Mouse (Mus musculus) liver, embryonic 11.5 days (tissue): ENCODE measurements around the gene Adgrg1. TPM values are rescaled to one million over a fixed set of nuclear protein-coding genes. Genes with fewer than 3 reads are reported as not detected.

Experiments
- ATAC-seq: fragments of 200-750 bp; cut with Nextera tagmentation; replicated peaks from 2 replicates; pipeline ENCODE4 v1.8.0; 2017; ENCODE audit warnings: moderate number of reproducible peaks, mild to moderate bottlenecking, moderate TSS enrichment, moderate library complexity; ENCODE audit not compliant: low FRiP score
- DNase-seq: peaks from one replicate; pipeline ENCODE4 v3.0.0-alpha.2; 2017; ENCODE audit warnings: low spot score
- H3K27ac ChIP-seq: fragments of 300-500 bp; sonication (generic); 2 replicates; pipeline ENCODE4 v1.5.1; 2014; ENCODE audit warnings: mild to moderate bottlenecking, low read depth, low read length, control low read depth
- H3K27me3 ChIP-seq: fragments of 300-500 bp; sonication (generic); replicated peaks from 2 replicates; pipeline ENCODE4 v1.6.1; 2014; ENCODE audit warnings: low read length, mixed read lengths; ENCODE audit not compliant: control insufficient read depth, insufficient read depth
- H3K36me3 ChIP-seq: fragments of 300-500 bp; sonication (generic); 2 replicates; pipeline ENCODE4 v1.6.1; 2014; ENCODE audit warnings: mild to moderate bottlenecking, low read length, moderate library complexity, mixed read lengths; ENCODE audit not compliant: control insufficient read depth, insufficient read depth
- H3K4me1 ChIP-seq: fragments of 300-500 bp; sonication (generic); replicated peaks from 2 replicates; pipeline ENCODE4 v1.6.1; 2014; ENCODE audit warnings: low read length, mixed read lengths; ENCODE audit not compliant: control insufficient read depth, insufficient read depth
- H3K4me2 ChIP-seq: fragments of 300-500 bp; sonication (generic); 2 replicates; pipeline ENCODE4 v1.6.1; 2014; ENCODE audit warnings: mild to moderate bottlenecking, control low read depth, moderate library complexity
- H3K4me3 ChIP-seq: fragments of 300-500 bp; sonication (generic); 2 replicates; pipeline ENCODE4 v1.5.1; 2014; ENCODE audit warnings: low read depth, low read length, control low read depth
- H3K9ac ChIP-seq: fragments of 300-500 bp; sonication (generic); 2 replicates; pipeline ENCODE4 v1.6.1; 2014; ENCODE audit warnings: low read depth, low read length, control low read depth
- H3K9me3 ChIP-seq: fragments of 300-500 bp; sonication (generic); 2 replicates; pipeline ENCODE4 v1.6.1; 2016; ENCODE audit warnings: low read length, inconsistent platforms, mixed read lengths; ENCODE audit not compliant: control insufficient read depth
- WGBS: fragments of 180-500 bp; shearing (Covaris S2); extraction: QIAGEN DNeasy Blood & Tissue Kit; methylation state at CpG from one replicate; pipeline ENCODE4 v1.1.7; 2014; 5-methylcytosine and 5-hydroxymethylcytosine counted together
- polyA plus RNA-seq: library from polyadenylated mRNA; unstranded; fragments of >200 nt; fragmentation: Nextera tagmentation; extraction: Ambion mirVana; gene quantifications from 2 replicates; pipeline ENCODE4 v1.2.1, GENCODE M21; 2014

The Adgrg1 gene
- 125 and 137 TPM in 2 replicates for polyA plus RNA-seq

DNA sequence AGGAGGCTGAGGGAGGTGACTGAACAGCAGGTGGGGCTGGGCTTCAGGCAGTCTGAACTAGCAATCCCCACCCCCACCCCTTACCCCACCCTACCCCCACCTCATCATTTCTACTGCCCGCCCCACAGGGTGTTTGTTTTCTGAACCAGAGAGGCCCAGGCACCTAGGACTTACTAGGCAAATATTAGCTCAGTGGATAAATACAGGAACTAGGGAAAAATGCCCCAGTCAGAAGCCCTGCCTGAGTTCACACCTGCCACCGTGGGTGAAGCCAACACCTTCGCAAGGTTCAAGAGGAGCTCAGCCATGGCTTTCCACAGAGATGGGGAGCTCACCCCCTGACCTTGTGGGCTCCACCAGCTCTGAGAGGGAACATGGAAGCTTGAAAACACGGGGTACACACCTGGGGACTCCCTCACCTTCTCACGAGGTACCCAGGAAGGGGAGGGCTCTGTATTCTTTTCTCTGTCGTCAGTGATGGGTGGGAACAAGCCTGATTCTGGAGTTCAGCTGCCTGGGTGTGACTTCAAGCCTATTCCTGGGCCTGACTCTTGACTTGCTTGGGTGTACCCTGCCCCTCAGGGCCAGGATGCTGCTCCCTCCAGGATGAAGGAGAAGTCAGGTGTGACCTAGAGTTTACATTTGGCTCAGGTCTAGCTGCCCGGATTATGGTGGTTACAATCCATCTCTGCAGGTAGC, at the start of gene Adgrg1:
Gene Adgrg1, plus strand, starts transcription at position 285 of the 699 bp plus-strand sequence.
- Histone ChIP-seq H3K4me2 (peak within 1 kb of the TSS; percentile 26; the same call in 1 of the 2 replicates), H3K27me3 (peaks cover 3% of the 10 kb centered on the region; the same call in 1 of the 2 replicates), H3K36me3 (no peaks in the 10 kb centered on the region), H3K4me3 (no peak within 1 kb of the TSS), H3K9ac (no peak within 1 kb of the TSS), H3K27ac (peak within 1 kb of the TSS; percentile 2; the same call in 1 of the 2 replicates), H3K4me1 (peaks cover 52% of the 10 kb centered on the region), H3K9me3 (no peaks in the 10 kb centered on the region)
- DNase-seq (no peak), ATAC-seq (peak; percentile 37)
- 47% methylated on average over 7 of the region's 7 CpGs for WGBS

DNA sequence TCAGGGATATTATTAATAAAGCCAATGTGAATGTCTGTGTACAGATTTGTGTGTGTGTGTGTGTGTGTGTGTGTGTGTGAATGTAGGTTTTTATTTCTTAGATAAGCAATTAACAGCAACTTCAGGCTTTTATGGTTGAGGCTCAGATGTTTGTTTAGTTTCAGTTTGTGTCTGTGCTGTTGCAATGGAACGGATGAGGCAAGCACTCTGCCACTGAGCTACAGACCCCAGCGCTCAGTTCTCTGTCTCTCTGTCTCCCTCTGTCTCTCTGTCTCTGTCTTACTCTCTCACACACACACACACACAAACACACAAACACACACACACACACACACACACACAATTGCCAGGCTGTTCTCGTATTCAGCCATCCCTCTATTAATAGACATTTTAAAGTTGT, 46.3 kb upstream of the Adgrg1 start:
- H3K36me3 ChIP-seq: no peaks in the 10 kb centered on the region
- H3K27me3 ChIP-seq: no peaks in the 10 kb centered on the region
- H3K4me3 ChIP-seq: no peak overlapping the region
- no peaks in the 10 kb centered on the region for H3K9me3 ChIP-seq
- WGBS: 75% methylated on average over 3 of the region's 3 CpGs
- ATAC-seq (no peak), DNase-seq (no peak)
- H3K27ac ChIP-seq: no peak overlapping the region
- peaks cover 7% of the 10 kb centered on the region for H3K4me1 ChIP-seq
- H3K4me2 ChIP-seq: no peak overlapping the region
- H3K9ac ChIP-seq: no peak overlapping the region

DNA sequence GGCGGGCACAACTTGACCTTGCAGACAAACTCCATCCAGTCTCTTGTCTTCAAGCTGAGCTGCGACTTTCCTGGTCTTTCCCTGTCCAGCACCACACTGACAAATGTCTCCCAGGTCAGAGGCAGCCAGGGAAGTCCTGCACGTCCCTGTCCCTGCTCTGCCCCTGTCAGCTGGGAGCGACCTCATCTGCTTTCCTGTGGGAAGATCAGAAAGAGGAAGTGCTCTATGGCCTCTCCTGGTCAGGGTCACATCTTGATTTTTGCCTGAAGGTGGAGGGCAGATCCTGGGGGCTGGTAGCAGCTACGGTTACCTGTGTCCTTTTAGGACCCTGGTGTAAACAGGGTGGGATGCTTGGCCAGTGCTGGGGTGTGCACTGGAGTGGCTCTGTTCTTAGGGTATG, 40.6 kb upstream of the Adgrg1 start:
- Histone ChIP-seq H3K9me3 (no peaks in the 10 kb centered on the region), H3K27me3 (peaks cover 3% of the 10 kb centered on the region; the same call in 1 of the 2 replicates), H3K9ac (no peak overlapping the region), H3K4me2 (no peak overlapping the region), H3K4me1 (no peaks in the 10 kb centered on the region), H3K4me3 (no peak overlapping the region), H3K36me3 (no peaks in the 10 kb centered on the region), H3K27ac (no peak overlapping the region)
- 41% methylated on average over 5 of the region's 5 CpGs for WGBS
- no peak for DNase-seq
- ATAC-seq: no peak

DNA sequence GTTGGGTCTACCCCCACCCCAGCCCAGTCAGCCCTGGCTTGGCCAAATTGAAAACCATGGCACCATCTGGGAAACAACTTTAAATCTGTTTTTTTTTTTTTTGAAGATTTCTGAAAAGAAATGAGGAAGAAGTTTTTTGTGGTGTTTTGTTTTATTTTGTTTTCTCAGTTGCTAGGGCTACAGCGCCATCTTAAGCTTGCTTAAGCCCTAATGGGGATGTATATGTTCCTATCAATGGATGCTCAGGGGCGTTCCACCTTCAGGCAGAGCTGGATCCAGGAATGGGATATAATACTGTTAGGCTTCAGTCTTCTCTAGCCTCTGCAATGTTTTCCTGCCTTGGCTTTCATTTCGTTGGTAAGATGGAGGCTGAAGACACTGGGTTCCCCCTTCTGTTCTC, 39.4 kb upstream of the Adgrg1 start:
- WGBS: 63% methylated on average over 3 of the region's 3 CpGs
- Histone ChIP-seq H3K4me2 (no peak overlapping the region), H3K9ac (no peak overlapping the region), H3K9me3 (no peaks in the 10 kb centered on the region), H3K27ac (no peak overlapping the region), H3K4me3 (no peak overlapping the region), H3K36me3 (no peaks in the 10 kb centered on the region), H3K27me3 (peaks cover 3% of the 10 kb centered on the region; the same call in 1 of the 2 replicates), H3K4me1 (no peaks in the 10 kb centered on the region)
- no peak for ATAC-seq
- DNase-seq: no peak

DNA sequence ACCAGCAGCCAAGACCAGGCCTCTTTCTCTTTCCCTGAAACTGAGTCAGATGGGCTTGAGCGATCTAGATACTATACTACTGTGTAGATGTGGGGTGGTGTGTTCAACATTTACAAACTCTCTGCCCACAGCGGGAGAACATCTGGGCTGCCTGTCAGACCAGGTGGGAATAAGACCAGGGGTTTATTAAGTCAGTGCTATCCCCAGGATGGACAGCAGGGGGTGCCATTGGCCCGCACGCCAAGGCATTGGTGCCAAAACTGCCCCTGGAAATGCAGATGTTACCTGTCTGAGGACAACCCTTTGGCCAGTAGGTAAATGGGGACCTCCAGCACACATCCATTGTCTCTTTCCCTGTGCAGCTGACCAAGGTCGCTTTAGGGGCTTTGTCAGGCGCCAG, 32.0 kb upstream of the Adgrg1 start:
- WGBS: 15% methylated on average over 6 of the region's 6 CpGs
- Histone ChIP-seq H3K9ac (no peak overlapping the region), H3K4me3 (no peak overlapping the region), H3K27me3 (peaks cover 11% of the 10 kb centered on the region; the same call in 1 of the 2 replicates), H3K36me3 (no peaks in the 10 kb centered on the region), H3K4me1 (no peaks in the 10 kb centered on the region), H3K27ac (no peak overlapping the region), H3K4me2 (no peak overlapping the region), H3K9me3 (no peaks in the 10 kb centered on the region)
- DNase-seq: peak; percentile 78
- no peak for ATAC-seq

DNA sequence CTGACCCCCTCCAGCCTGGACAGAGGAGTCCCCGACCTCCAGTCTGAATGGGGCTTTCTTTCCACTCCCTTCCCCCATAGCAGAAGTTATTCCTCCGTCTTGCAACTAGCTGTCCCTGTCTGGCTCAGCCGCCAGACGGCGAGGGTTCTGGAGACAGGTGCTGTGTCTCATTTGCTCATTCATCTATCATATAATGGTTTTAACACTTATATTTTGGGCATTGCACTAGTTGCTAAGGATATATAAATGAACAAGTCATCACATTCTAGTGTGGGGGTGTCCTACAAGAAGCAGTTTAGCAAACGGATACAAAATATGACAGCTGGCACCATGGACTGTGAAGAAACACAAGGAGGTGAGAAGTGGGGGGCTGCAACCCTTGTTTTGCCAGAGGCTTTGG, 29.4 kb upstream of the Adgrg1 start:
- no peaks in the 10 kb centered on the region for H3K4me1 ChIP-seq
- no peak for DNase-seq
- no peak overlapping the region for H3K27ac ChIP-seq
- H3K4me3 ChIP-seq: no peak overlapping the region
- H3K4me2 ChIP-seq: no peak overlapping the region
- no peaks in the 10 kb centered on the region for H3K36me3 ChIP-seq
- no peaks in the 10 kb centered on the region for H3K9me3 ChIP-seq
- ATAC-seq: no peak
- 60% methylated on average over 6 of the region's 6 CpGs for WGBS
- no peak overlapping the region for H3K9ac ChIP-seq
- H3K27me3 ChIP-seq: peaks cover 9% of the 10 kb centered on the region; the same call in 1 of the 2 replicates

DNA sequence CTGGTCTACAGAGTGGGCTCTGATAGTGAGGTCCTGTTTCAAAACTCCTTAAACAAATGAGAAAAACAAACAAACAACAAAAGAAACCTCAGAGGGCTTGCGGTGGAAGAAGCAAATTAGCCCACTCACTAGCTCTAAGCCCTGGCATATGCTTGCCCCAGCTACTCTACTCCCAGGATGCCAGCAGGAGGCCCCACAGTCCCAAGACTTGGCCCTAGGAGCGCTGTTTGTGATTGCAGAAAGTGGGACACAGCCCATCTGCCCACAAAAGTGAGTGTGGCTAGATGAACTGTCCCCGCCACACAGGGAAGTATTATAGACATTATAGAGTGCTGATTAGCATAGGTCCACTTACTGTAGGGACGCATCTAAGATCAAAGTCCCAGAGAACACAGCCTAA, 26.1 kb upstream of the Adgrg1 start:
- no peak overlapping the region for H3K4me2 ChIP-seq
- no peaks in the 10 kb centered on the region for H3K27me3 ChIP-seq
- 80% methylated on average over 4 of the region's 4 CpGs for WGBS
- H3K9ac ChIP-seq: no peak overlapping the region
- no peak overlapping the region for H3K4me3 ChIP-seq
- no peaks in the 10 kb centered on the region for H3K4me1 ChIP-seq
- no peak overlapping the region for H3K27ac ChIP-seq
- no peaks in the 10 kb centered on the region for H3K9me3 ChIP-seq
- H3K36me3 ChIP-seq: no peaks in the 10 kb centered on the region
- DNase-seq (no peak), ATAC-seq (no peak)

DNA sequence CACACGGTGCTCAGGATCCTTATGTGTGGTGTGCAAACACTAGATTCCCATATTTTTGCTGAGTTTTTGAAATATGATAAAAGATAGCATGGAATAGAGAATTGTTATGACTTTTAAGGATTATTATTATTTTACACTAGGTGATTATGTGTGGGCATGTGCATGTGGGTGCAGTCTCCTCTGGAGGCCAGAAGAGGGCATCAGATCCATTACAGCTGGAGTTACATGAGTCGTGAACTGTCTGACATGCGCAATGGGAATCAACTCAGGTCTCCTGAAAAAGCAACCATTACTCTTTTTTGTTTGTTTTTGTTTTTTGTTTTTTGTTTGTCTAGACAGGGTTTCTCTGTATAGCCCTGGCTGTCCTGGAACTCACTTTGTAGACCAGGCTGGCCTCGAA, 25.5 kb upstream of the Adgrg1 start:
- Histone ChIP-seq H3K4me2 (no peak overlapping the region), H3K27ac (no peak overlapping the region), H3K27me3 (no peaks in the 10 kb centered on the region), H3K9ac (no peak overlapping the region), H3K4me3 (no peak overlapping the region), H3K36me3 (no peaks in the 10 kb centered on the region), H3K9me3 (no peaks in the 10 kb centered on the region), H3K4me1 (peaks cover 4% of the 10 kb centered on the region)
- DNase-seq (no peak), ATAC-seq (no peak)
- WGBS: 84% methylated on average over 4 of the region's 4 CpGs

DNA sequence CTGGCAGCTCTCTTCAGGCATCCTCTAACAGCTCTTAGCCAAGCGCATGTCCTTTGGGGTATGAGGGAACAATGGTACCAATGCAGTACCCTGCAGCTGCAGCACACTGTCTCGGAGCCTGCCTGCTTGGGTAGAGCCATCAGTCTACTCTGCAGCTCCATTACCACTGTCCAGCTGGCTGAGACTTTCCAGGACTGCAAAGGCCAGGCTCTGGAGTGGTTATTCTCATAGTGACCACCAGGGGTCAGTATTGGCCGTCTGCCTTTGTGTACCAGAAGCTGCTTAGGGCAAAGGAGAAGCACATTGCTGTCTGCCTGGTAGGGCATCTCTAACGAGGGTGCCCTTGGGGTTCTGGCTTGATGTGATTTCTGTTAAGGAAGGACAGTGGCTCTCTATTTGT, 24.5 kb upstream of the Adgrg1 start:
- 22% methylated on average over 4 of the region's 4 CpGs for WGBS
- peaks cover 13% of the 10 kb centered on the region for H3K4me1 ChIP-seq
- H3K4me3 ChIP-seq: no peak overlapping the region

More for the DNA sequence above, 24.5 kb upstream of the Adgrg1 start:
- H3K4me2 ChIP-seq: no peak overlapping the region
- no peaks in the 10 kb centered on the region for H3K27me3 ChIP-seq
- no peak overlapping the region for H3K9ac ChIP-seq
- ATAC-seq (peak; percentile 22; the same call in 1 of the 2 replicates), DNase-seq (peak; percentile 70)
- H3K36me3 ChIP-seq: no peaks in the 10 kb centered on the region
- no peaks in the 10 kb centered on the region for H3K9me3 ChIP-seq
- H3K27ac ChIP-seq: no peak overlapping the region
